Mouse (Mus musculus) neural tube, embryonic 12.5 days (tissue): Measurements from ENCODE around the gene Emc10. TPM values are rescaled to one million over a fixed set of nuclear protein-coding genes. Genes with fewer than 3 reads are reported as not detected.
A peak's percentile ranks its signal among the peaks of the same experiment; 100 is the strongest.

Experiments
- ATAC-seq: fragments of 200-750 bp; cut with Nextera tagmentation; 2 replicates; pipeline ENCODE4 v1.8.0; 2017; ENCODE audit warnings: low read depth, mild to moderate bottlenecking, moderate TSS enrichment, moderate library complexity; ENCODE audit not compliant: low FRiP score
- H3K27ac ChIP-seq: fragments of 300-500 bp; sonication (generic); 2 replicates; pipeline ENCODE4 v1.5.1; 2016
- H3K27me3 ChIP-seq: fragments of 300-500 bp; sonication (generic); replicated peaks from 2 replicates; pipeline ENCODE4 v1.6.1; 2016; ENCODE audit warnings: mild to moderate bottlenecking
- H3K36me3 ChIP-seq: fragments of 300-500 bp; sonication (generic); 2 replicates; pipeline ENCODE4 v1.6.1; 2016; ENCODE audit warnings: mild to moderate bottlenecking
- H3K4me1 ChIP-seq: fragments of 300-500 bp; sonication (generic); 2 replicates; pipeline ENCODE4 v1.6.1; 2016
- H3K4me2 ChIP-seq: fragments of 300-500 bp; sonication (generic); replicated peaks from 2 replicates; pipeline ENCODE4 v1.6.1; 2016; ENCODE audit warnings: mild to moderate bottlenecking
- H3K4me3 ChIP-seq: fragments of 300-500 bp; sonication (generic); 2 replicates; pipeline ENCODE4 v1.5.1; 2016
- H3K9ac ChIP-seq: fragments of 300-500 bp; sonication (generic); 2 replicates; pipeline ENCODE4 v1.6.1; 2016; ENCODE audit warnings: mild to moderate bottlenecking
- H3K9me3 ChIP-seq: fragments of 300-500 bp; sonication (generic); 2 replicates; pipeline ENCODE4 v1.6.1; 2016; ENCODE audit warnings: mild to moderate bottlenecking
- WGBS: fragments of 180-500 bp; shearing (Covaris S2); methylation state at CpG from one replicate; pipeline ENCODE4 v1.1.7; 2016; 5-methylcytosine and 5-hydroxymethylcytosine counted together
- polyA plus RNA-seq: library from polyadenylated mRNA; unstranded; fragments of >200 nt; fragmentation: Nextera tagmentation; extraction: Ambion mirVana; gene quantifications from 2 replicates; pipeline ENCODE4 v1.2.1, GENCODE M21; 2016

The Emc10 gene
- 135 and 136 TPM in 2 replicates for polyA plus RNA-seq

- Histone ChIP-seq H3K27ac (peak within 1 kb of the TSS; percentile 93), H3K4me1 (peaks cover 18% of the 10 kb centered on the region), H3K27me3 (0 out of 2 replicates have a peak, but pooled peaks cover 5% of the 10 kb centered on the region), H3K9me3 (no peaks in the 10 kb centered on the region), H3K9ac (peak within 1 kb of the TSS; percentile 84), H3K4me3 (peak within 1 kb of the TSS; percentile 76), H3K4me2 (peak within 1 kb of the TSS; percentile 85), H3K36me3 (peaks cover 23% of the 10 kb centered on the region)
- ATAC-seq = peak; percentile 97
- 1% methylated on average over 58 of the region's 58 CpGs for WGBS
Observed at GRCm38 (mm10) chr7:44495992-44496770, at the start of gene Emc10, which contains the start of gene Fam71e1. Gene Emc10, minus strand, starts transcription at chr7:44496529. Gene Fam71e1, plus strand, starts transcription at chr7:44496581.

DNA sequence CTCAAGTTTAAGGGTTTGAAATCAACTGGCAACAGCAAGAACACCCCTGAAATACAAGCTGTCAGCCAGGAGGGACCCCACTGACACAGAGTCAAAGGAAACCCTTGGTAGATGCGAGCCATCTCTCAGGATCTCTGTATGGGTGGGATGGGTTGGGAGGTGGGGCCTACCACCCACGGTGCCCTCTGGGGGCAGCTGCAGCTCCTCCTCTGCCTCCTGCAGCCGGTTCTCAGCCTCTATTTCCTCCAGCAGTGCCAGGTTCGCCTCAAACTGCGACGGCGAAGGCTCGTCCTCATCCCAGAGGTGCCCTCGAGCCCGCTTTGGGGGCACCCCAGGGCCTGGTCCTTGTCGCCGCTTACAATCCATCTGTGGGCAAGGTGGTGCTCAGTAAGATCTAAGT is 46.7 kb upstream of the Emc10 start:
- Histone ChIP-seq H3K9me3 (0 out of 2 replicates have a peak, but pooled peaks cover 6% of the 10 kb centered on the region), H3K4me2 (no peak overlapping the region), H3K27ac (no peak overlapping the region), H3K9ac (no peak overlapping the region), H3K4me1 (peaks cover 8% of the 10 kb centered on the region), H3K4me3 (no peak overlapping the region), H3K27me3 (no peaks in the 10 kb centered on the region), H3K36me3 (peaks cover 55% of the 10 kb centered on the region)
- no peak for ATAC-seq
- WGBS = 83% methylated on average over 12 of the region's 12 CpGs

DNA sequence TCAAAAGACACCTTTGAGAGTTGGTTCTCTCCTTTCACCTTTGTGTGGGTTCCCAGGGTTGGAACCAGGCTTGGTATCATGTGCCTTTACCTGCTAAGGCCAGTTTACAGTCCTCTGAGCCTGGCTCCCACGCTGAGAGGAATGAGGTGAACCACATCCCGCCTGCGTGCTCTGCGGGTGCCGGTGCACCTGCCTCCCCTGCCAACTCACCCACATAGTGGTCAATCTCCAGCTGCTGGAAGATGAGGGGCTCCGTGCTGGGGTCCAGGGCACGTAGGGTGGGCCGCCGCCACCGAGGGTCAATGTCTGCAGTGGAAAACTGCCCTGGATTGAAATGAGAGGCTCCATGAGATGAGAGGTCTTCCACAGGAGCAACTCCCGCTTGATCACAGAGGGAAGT is 46.2 kb upstream of the Emc10 start:
- no peak for ATAC-seq
- no peak overlapping the region for H3K4me3 ChIP-seq
- peaks cover 60% of the 10 kb centered on the region for H3K36me3 ChIP-seq
- no peak overlapping the region for H3K9ac ChIP-seq
- peaks cover 2% of the 10 kb centered on the region for H3K4me1 ChIP-seq
- no peak overlapping the region for H3K27ac ChIP-seq
- no peaks in the 10 kb centered on the region for H3K27me3 ChIP-seq
- 0 out of 2 replicates have a peak, but pooled peaks cover 6% of the 10 kb centered on the region for H3K9me3 ChIP-seq
- H3K4me2 ChIP-seq = no peak overlapping the region
- WGBS = 93% methylated on average over 11 of the region's 11 CpGs

DNA sequence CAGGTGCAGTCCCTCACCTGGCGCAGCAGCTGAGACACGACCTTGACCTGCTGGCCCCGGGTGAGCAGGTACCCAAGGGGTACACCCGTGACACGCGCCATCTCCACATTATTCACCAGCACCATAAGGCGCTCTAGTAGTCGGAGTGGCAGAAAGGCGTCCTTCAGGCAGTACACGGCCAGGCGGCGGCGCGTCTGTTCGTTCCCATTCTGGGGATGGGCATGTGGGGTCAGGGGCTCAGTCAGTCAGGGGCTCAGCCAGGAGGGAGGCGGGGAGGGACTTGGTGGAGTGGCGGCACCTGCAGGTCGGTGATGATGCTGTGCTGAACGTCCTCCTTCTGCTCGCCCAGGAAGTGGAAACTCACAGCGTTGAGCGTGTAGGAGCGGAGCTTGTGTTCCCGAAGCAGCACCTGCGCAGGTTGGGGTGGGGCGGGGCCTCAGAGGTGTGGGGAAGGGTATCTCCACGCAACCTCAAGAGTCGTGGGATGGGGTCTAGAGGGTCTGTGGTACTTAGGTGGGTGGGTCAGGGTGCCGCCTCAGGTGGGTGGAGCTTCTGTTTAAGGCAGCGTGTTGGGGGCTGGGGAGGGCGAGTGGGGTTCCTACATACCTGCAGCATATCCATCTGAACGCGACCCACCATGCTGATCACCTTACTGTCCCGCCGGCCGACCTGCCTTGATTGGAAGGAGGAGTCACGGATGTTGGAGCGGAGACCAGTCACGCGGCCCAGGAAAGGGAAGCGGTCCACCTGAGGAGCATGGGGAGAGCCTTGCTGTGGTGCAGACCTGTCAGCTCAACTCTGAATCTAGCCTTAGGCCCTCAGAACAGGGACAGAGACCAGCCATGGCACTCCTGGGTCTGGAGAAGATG is 42.7 kb upstream of the Emc10 start:
- Histone ChIP-seq H3K4me2 (no peak overlapping the region), H3K9ac (no peak overlapping the region), H3K4me1 (no peaks in the 10 kb centered on the region), H3K4me3 (no peak overlapping the region), H3K36me3 (peaks cover 91% of the 10 kb centered on the region), H3K27ac (no peak overlapping the region), H3K27me3 (no peaks in the 10 kb centered on the region), H3K9me3 (no peaks in the 10 kb centered on the region)
- WGBS = 93% methylated on average over 41 of the region's 41 CpGs
- ATAC-seq = no peak

GRCm38 (mm10) chr7:44537496-44537895 is 41.2 kb upstream of the Emc10 start:
- Histone ChIP-seq H3K4me3 (no peak overlapping the region), H3K27me3 (no peaks in the 10 kb centered on the region), H3K27ac (no peak overlapping the region), H3K9me3 (no peaks in the 10 kb centered on the region), H3K4me2 (no peak overlapping the region), H3K36me3 (peaks cover 98% of the 10 kb centered on the region), H3K4me1 (no peaks in the 10 kb centered on the region), H3K9ac (no peak overlapping the region)
- no peak for ATAC-seq
- 93% methylated on average over 13 of the region's 13 CpGs for WGBS

DNA sequence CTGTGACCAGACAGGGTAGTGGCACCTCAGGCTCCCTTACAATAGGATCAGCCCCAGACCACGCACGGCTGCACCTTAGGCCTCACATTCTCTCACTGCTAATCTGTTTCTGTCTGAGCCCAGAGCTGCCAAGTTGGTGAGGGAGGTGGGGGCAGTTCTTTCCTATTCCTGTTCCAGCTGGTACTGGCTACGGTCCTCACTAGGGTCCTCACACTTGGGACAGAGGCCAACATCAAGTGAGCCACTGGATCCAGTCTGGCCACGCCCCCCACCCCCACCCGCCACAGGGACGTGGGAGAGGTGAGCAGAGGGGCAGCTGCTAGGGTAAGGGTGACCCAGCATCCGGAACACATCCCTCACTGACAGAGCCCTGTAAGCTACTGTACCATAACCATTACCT is 40.7 kb upstream of the Emc10 start:
- H3K9me3 ChIP-seq = no peaks in the 10 kb centered on the region
- H3K9ac ChIP-seq = no peak overlapping the region
- no peaks in the 10 kb centered on the region for H3K27me3 ChIP-seq
- WGBS = 91% methylated on average over 7 of the region's 7 CpGs
- no peak overlapping the region for H3K27ac ChIP-seq
- peaks cover 99% of the 10 kb centered on the region for H3K36me3 ChIP-seq
- no peak overlapping the region for H3K4me2 ChIP-seq
- H3K4me1 ChIP-seq = no peaks in the 10 kb centered on the region
- ATAC-seq = no peak
- no peak overlapping the region for H3K4me3 ChIP-seq

- no peak overlapping the region for H3K4me3 ChIP-seq
- no peak overlapping the region for H3K4me2 ChIP-seq
- H3K9me3 ChIP-seq = no peaks in the 10 kb centered on the region
- no peaks in the 10 kb centered on the region for H3K27me3 ChIP-seq
- no peak overlapping the region for H3K9ac ChIP-seq
- no peak overlapping the region for H3K27ac ChIP-seq
- ATAC-seq = no peak
- H3K36me3 ChIP-seq = peaks cover 95% of the 10 kb centered on the region
- WGBS = 93% methylated on average over 6 of the region's 6 CpGs
- no peaks in the 10 kb centered on the region for H3K4me1 ChIP-seq
Observed at GRCm38 (mm10) chr7:44536590-44536968, 40.2 kb upstream of the Emc10 start.

GRCm38 (mm10) chr7:44535657-44536589 is 39.6 kb upstream of the Emc10 start:
- ATAC-seq = no peak
- WGBS = 93% methylated on average over 27 of the region's 27 CpGs
- Histone ChIP-seq H3K27me3 (no peaks in the 10 kb centered on the region), H3K9me3 (no peaks in the 10 kb centered on the region), H3K27ac (no peak overlapping the region), H3K4me3 (no peak overlapping the region), H3K9ac (no peak overlapping the region), H3K4me1 (no peaks in the 10 kb centered on the region), H3K36me3 (peaks cover 89% of the 10 kb centered on the region), H3K4me2 (no peak overlapping the region)

GRCm38 (mm10) chr7:44534656-44535441 is 38.5 kb upstream of the Emc10 start:
- no peaks in the 10 kb centered on the region for H3K4me1 ChIP-seq
- WGBS = 83% methylated on average over 19 of the region's 19 CpGs
- no peak overlapping the region for H3K4me2 ChIP-seq
- no peak for ATAC-seq
- H3K4me3 ChIP-seq = no peak overlapping the region
- peaks cover 78% of the 10 kb centered on the region for H3K36me3 ChIP-seq
- no peak overlapping the region for H3K27ac ChIP-seq
- H3K9ac ChIP-seq = no peak overlapping the region
- no peaks in the 10 kb centered on the region for H3K9me3 ChIP-seq
- H3K27me3 ChIP-seq = no peaks in the 10 kb centered on the region

DNA sequence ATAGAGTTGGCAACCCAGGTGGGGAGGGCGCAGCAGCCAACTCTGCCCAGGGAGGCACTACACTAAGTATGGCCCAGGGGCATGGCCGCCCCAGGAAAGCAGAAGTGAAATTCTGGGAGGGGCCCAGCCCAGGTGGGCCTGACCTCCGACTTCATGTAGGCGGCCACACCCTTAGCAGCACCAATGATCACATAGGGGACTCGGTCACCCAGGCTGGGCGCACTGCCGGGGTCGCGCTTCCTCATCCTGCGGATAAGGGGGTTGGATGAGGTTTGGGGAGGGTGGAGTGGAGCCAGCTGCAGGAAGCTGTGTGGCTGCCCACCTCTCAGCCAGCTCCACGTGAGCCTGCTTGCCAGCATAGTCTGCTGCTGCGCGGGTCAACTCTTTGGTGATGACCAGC is 37.9 kb upstream of the Emc10 start:
- WGBS = 91% methylated on average over 13 of the region's 13 CpGs
- no peak overlapping the region for H3K4me2 ChIP-seq
- no peaks in the 10 kb centered on the region for H3K27me3 ChIP-seq
- ATAC-seq = no peak
- H3K36me3 ChIP-seq = peaks cover 72% of the 10 kb centered on the region
- H3K9ac ChIP-seq = no peak overlapping the region
- H3K27ac ChIP-seq = no peak overlapping the region
- no peaks in the 10 kb centered on the region for H3K4me1 ChIP-seq
- no peak overlapping the region for H3K4me3 ChIP-seq
- no peaks in the 10 kb centered on the region for H3K9me3 ChIP-seq

DNA sequence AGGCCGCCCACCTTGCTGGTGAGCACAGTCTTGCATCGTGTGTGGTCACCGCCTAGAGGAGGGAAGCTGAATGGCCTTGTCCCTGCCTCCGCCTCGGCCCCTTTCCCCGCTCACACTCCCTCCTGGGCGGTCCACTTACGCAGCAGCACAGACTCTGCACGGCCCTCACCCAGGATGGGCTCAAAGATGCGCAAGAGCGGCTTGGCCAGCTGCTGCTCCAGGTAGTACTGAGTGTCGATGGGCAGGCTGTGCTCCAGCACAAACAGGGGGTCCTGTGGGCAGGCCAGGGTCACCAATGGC is 37.4 kb upstream of the Emc10 start:
- Histone ChIP-seq H3K4me2 (no peak overlapping the region), H3K36me3 (peaks cover 66% of the 10 kb centered on the region), H3K27me3 (peaks cover 4% of the 10 kb centered on the region; the same call in 1 of the 2 replicates), H3K9ac (no peak overlapping the region), H3K27ac (no peak overlapping the region), H3K4me3 (no peak overlapping the region), H3K9me3 (no peaks in the 10 kb centered on the region), H3K4me1 (no peaks in the 10 kb centered on the region)
- 80% methylated on average over 12 of the region's 12 CpGs for WGBS
- no peak for ATAC-seq
